Mouse (Mus musculus): ENCODE results near the gene Entpd7.

- TF ChIP-seq POLR2A (IDR thresholded peaks at IDR 0.05; ENCODE audit: borderline replicate concordance, insufficient read depth, low read length) (no peak), CTCF (IDR thresholded peaks at IDR 0.05; ENCODE audit: borderline replicate concordance, insufficient read depth, low read depth, low read length) (no peak)
These were observed 13.7 kb upstream of the Entpd7 start for GRCm38 (mm10) chr19:43675525-43676400.
